Mouse (Mus musculus) brain, adult 2 months (tissue): Measurements from ENCODE around the gene Tanc1.

ENCODE experiments used
- DNase-seq: peaks from one replicate; pipeline ENCODE4 v3.0.0; 2011; ENCODE audit warnings: low read depth, low spot score

Gene Tanc1

GRCm38 (mm10) chr2:59791596-59791995 lies 179.8 kb downstream of the Tanc1 start:
- DNase-seq: peak; percentile 50

GRCm38 (mm10) chr2:59793337-59793736 lies 181.5 kb downstream of the Tanc1 start:
- no peak for DNase-seq

- DNase-seq: peak; percentile 94
These were observed 183.0 kb downstream of the Tanc1 start for GRCm38 (mm10) chr2:59794838-59795237.

- no peak for DNase-seq
These were observed 187.2 kb downstream of the Tanc1 start for GRCm38 (mm10) chr2:59798934-59799532.

- peak; percentile 95 for DNase-seq
These were observed 187.7 kb downstream of the Tanc1 start for GRCm38 (mm10) chr2:59799572-59799971.

GRCm38 (mm10) chr2:59800481-59801266 lies 188.8 kb downstream of the Tanc1 start:
- no peak for DNase-seq

GRCm38 (mm10) chr2:59802722-59803387 lies 191.0 kb downstream of the Tanc1 start:
- DNase-seq: no peak

GRCm38 (mm10) chr2:59805595-59805994 lies 193.8 kb downstream of the Tanc1 start:
- no peak for DNase-seq

- no peak for DNase-seq
These were observed 194.2 kb downstream of the Tanc1 start for GRCm38 (mm10) chr2:59806038-59806437.

GRCm38 (mm10) chr2:59808608-59809007 lies 196.8 kb downstream of the Tanc1 start:
- DNase-seq: no peak

- peak; percentile 58 for DNase-seq
These were observed 198.2 kb downstream of the Tanc1 start for GRCm38 (mm10) chr2:59810039-59810438.

- DNase-seq: no peak
These were observed 199.4 kb downstream of the Tanc1 start for GRCm38 (mm10) chr2:59811247-59811646.

- no peak for DNase-seq
These were observed 200.8 kb downstream of the Tanc1 start for GRCm38 (mm10) chr2:59812641-59813040.

- peak; percentile 43 for DNase-seq
These were observed 201.6 kb downstream of the Tanc1 start for GRCm38 (mm10) chr2:59813457-59813856.

- no peak for DNase-seq
These were observed 203.2 kb downstream of the Tanc1 start for GRCm38 (mm10) chr2:59814997-59815396.

- DNase-seq: no peak
These were observed 206.8 kb downstream of the Tanc1 start for GRCm38 (mm10) chr2:59818663-59819062.

- DNase-seq: peak; percentile 27
These were observed 207.6 kb downstream of the Tanc1 start for GRCm38 (mm10) chr2:59819415-59819814.

- no peak for DNase-seq
These were observed 208.2 kb downstream of the Tanc1 start for GRCm38 (mm10) chr2:59820088-59820487.

GRCm38 (mm10) chr2:59821044-59821443 lies 209.2 kb downstream of the Tanc1 start:
- DNase-seq: no peak

GRCm38 (mm10) chr2:59824289-59824688 lies 212.4 kb downstream of the Tanc1 start:
- DNase-seq: no peak

GRCm38 (mm10) chr2:59825380-59825779 lies 213.5 kb downstream of the Tanc1 start:
- no peak for DNase-seq

GRCm38 (mm10) chr2:59828103-59828655 lies 216.3 kb downstream of the Tanc1 start:
- DNase-seq: peak; percentile 72
